In the genomic region with DNA sequence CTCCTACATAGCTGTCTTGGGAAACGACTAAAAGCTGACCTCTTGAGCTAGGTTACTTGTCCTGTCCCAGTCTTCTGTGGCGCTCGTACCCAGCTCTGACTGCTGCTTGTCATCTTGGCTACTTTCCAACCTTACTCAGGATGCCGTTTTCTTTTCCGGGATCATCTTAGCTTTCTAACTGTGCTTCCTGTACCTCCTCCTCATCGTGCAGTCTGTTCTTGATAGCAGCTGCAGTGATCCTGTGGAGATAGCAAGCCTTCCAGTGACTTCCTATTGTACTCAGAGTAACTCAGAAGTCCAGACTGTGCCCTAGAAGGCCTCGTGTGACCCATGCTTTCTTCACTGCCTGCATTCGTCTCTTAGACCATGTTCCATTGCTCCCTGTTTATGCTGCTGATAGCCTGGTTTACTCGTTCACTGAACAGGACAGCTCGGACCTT, we compare ENCODE assay signal across 10 mouse cellular contexts. TPM values are rescaled to one million over a fixed set of nuclear protein-coding genes. Genes with fewer than 3 reads are reported as not detected.
DNase-seq lines count a peak whose midpoint lies in the region; ATAC-seq and TF ChIP-seq lines count a peak whose summit lies in the region.
"Had no signal": no experiment of that assay in that cellular context is flagged by ENCODE, and none has a peak within 500 bp of the region (broad histone marks: within the 10 kb centered on the region; RNA-seq: fewer than 3 reads in every experiment).

No protein-coding gene starts in this region.

- H3K4me3 ChIP-seq in lung, postnatal 0 days (ENCODE audit: low read depth, low read length) = no peak overlapping the region
- H3K4me3 ChIP-seq: limb, embryonic 10.5 days had no signal

- TF ChIP-seq CTCF in lung, postnatal 0 days (IDR thresholded peaks at IDR 0.05) = no peak

- peak; percentile 12 to 22 for DNase-seq in kidney, adult 8-10 months
- no peak for DNase-seq in kidney, postnatal 25 days
- DNase-seq in MN1 (ENCODE audit: low spot score) = peak; percentile 42
- peak; percentile 55 for DNase-seq in lung, postnatal 0 days (ENCODE audit: low spot score)
- DNase-seq in retina, embryonic 14.5 days (ENCODE audit: low spot score) = no peak
- DNase-seq in urinary bladder, postnatal 4 days (ENCODE audit: low spot score in 2 of 2) = no peak
- DNase-seq in right cerebral cortex, postnatal 36 days (ENCODE audit: low spot score in 2 of 2) = no peak

- ATAC-seq in common myeloid progenitor, adult 5-6 weeks (replicated peaks; ENCODE audit: low read depth, poor library complexity, severe bottlenecking) = peak; percentile 81
- ATAC-seq in lung, postnatal 0 days = peak; percentile 67
- ATAC-seq: forebrain, embryonic 16.5 days had no signal

- H3K4me2 ChIP-seq in lung, postnatal 0 days (replicated peaks; ENCODE audit: low read depth, low read length) = no peak overlapping the region

- no peaks in the 10 kb centered on the region for H3K36me3 ChIP-seq in lung, postnatal 0 days (ENCODE audit: insufficient read depth, low read length)
- H3K36me3 ChIP-seq: limb, embryonic 10.5 days had no signal

- no peaks in the 10 kb centered on the region for H3K27me3 ChIP-seq in lung, postnatal 0 days (replicated peaks; ENCODE audit: insufficient read depth, low read length)

- no peak overlapping the region for H3K27ac ChIP-seq in lung, postnatal 0 days (ENCODE audit: low read length)
- H3K27ac ChIP-seq: limb, embryonic 10.5 days had no signal

- TF ChIP-seq EP300 in lung, postnatal 0 days (IDR thresholded peaks at IDR 0.05) = no peak

- H3K9ac ChIP-seq in lung, postnatal 0 days (replicated peaks; ENCODE audit: low read depth) = no peak overlapping the region

- no peaks in the 10 kb centered on the region for H3K9me3 ChIP-seq in lung, postnatal 0 days (ENCODE audit: low read length)
- H3K9me3 ChIP-seq: limb, embryonic 10.5 days had no signal

- WGBS in lung, postnatal 0 days = 35% methylated on average over 10 of the region's 10 CpGs

- H3K4me1 ChIP-seq in lung, postnatal 0 days (ENCODE audit: insufficient read depth, low read depth, low read length) = no peaks in the 10 kb centered on the region; the same call in 1 of the 2 replicates
- H3K4me1 ChIP-seq: limb, embryonic 10.5 days had no signal

RNA-seq across cellular contexts. Expression of a gene that starts 43.1 kb away (rescaled TPM):
- total RNA-seq in common myeloid progenitor, adult 5-6 weeks (2017) = not detected in 2 replicates
- not detected in 2 replicates for polyA plus RNA-seq in lung, postnatal 0 days (2015; fragmentation: Nextera tagmentation; extraction: Ambion mirVana)
- polyA plus RNA-seq: forebrain, embryonic 16.5 days; limb, embryonic 10.5 days had no signal

RNA-seq across cellular contexts. Expression of a gene that starts 43.6 kb away (rescaled TPM):
- 68.2 and 85.0 TPM in 2 replicates for total RNA-seq in common myeloid progenitor, adult 5-6 weeks (2017)
- 9.0 and 9.7 TPM in 2 replicates for polyA plus RNA-seq in lung, postnatal 0 days (2015; fragmentation: Nextera tagmentation; extraction: Ambion mirVana)

RNA-seq across cellular contexts. Expression of a gene that starts 47.5 kb away (rescaled TPM):
- total RNA-seq in common myeloid progenitor, adult 5-6 weeks (2017) = 132 and 136 TPM in 2 replicates
- 116 and 120 TPM in 2 replicates for polyA plus RNA-seq in lung, postnatal 0 days (2015; fragmentation: Nextera tagmentation; extraction: Ambion mirVana)

RNA-seq across cellular contexts. Expression of a gene that starts 50.1 kb away (rescaled TPM):
- not detected in 2 replicates for total RNA-seq in common myeloid progenitor, adult 5-6 weeks (2017)
- 0.02 TPM in 1 of 2 replicates, not detected in the other for polyA plus RNA-seq in lung, postnatal 0 days (2015; fragmentation: Nextera tagmentation; extraction: Ambion mirVana)
- polyA plus RNA-seq: forebrain, embryonic 16.5 days had no signal

RNA-seq across cellular contexts. Expression of a gene that starts 58.6 kb away (rescaled TPM):
- 67.7 and 81.2 TPM in 2 replicates for total RNA-seq in common myeloid progenitor, adult 5-6 weeks (2017)
- polyA plus RNA-seq in lung, postnatal 0 days (2015; fragmentation: Nextera tagmentation; extraction: Ambion mirVana) = 120 and 138 TPM in 2 replicates

Comparison
In these comparisons a context has a peak if more than half of its experiments do, and no peak if none do; other contexts are left out.
1. DNase-seq: peak in kidney, adult 8-10 months (2 of 2), MN1 (single experiment) and lung, postnatal 0 days (single experiment); none in kidney, postnatal 25 days (0 of 2), retina, embryonic 14.5 days (single experiment), urinary bladder, postnatal 4 days (0 of 2) and right cerebral cortex, postnatal 36 days (0 of 2).